Mouse (Mus musculus): ENCODE data around the gene Nsfl1c.

DNA sequence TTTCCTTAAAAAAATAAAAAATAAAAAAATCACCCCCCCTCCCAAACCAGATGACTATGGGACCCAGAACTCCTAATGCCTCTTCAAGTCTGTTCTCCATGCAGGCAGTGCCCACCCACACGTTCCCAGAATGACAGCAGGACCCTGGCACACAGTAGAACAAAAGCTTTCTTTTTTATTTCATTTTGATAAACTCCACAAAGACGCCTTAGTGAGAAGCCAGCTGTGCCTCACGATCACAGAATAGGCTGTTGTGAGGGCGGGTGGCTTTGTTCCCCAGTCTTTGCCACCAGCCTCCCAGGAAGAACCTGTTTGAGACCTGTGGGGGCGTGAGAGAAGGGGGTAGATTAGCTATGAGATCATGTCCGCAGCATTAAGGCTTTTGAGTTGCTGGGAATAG, 50.7 kb downstream of the Nsfl1c start:
- TF ChIP-seq EP300 (IDR thresholded peaks at IDR 0.05; ENCODE audit: low read depth) (no peak), CTCF (IDR thresholded peaks at IDR 0.05; ENCODE audit: low read depth) (no peak)
